Mouse (Mus musculus): Measurements from ENCODE around the gene Mroh2a. TPM values are rescaled to one million over a fixed set of nuclear protein-coding genes. Genes with fewer than 3 reads are reported as not detected.
"Not testable (repeated sequence)": the region's sequence is repeated elsewhere in the genome, so short reads cannot be mapped to it uniquely, and the experiment has no call there.

Gene Mroh2a
- total RNA-seq, 2 experiments from 2014 or later: 0.10 TPM; not detected in 1

- peak in 1 of 2 experiments; percentile 2 for DNase-seq
Measured at GRCm38 (mm10) chr1:88217576-88217975, 9.2 kb upstream of the Mroh2a start.

GRCm38 (mm10) chr1:88218051-88218450 is 8.7 kb upstream of the Mroh2a start:
- intact Hi-C loops (cut with DNase I): no loop called here
- peak in 1 of 2 experiments; percentile 2 for DNase-seq

More at GRCm38 (mm10) chr1:88217576-88217975, 9.2 kb upstream of the Mroh2a start:
- intact Hi-C loops (cut with DNase I): no loop called here

- DNase-seq: peak in 1 of 2 experiments; percentile 0
Measured at GRCm38 (mm10) chr1:88218591-88218990, 8.2 kb upstream of the Mroh2a start.

GRCm38 (mm10) chr1:88219054-88219453 is 7.7 kb upstream of the Mroh2a start:
- intact Hi-C loops (cut with DNase I): no loop called here
- peak; percentile 5 for DNase-seq

More at GRCm38 (mm10) chr1:88218591-88218990, 8.2 kb upstream of the Mroh2a start:
- intact Hi-C loops (cut with DNase I): no loop called here

GRCm38 (mm10) chr1:88220336-88220735 is 6.5 kb upstream of the Mroh2a start:
- DNase-seq: peak; percentile 3 to 11
- intact Hi-C loops (cut with DNase I): no loop called here

- no peak for DNase-seq
- intact Hi-C loops (cut with DNase I): no loop called here
Measured at GRCm38 (mm10) chr1:88222216-88222615, 4.6 kb upstream of the Mroh2a start.

GRCm38 (mm10) chr1:88223011-88223515 is 3.7 kb upstream of the Mroh2a start:
- intact Hi-C loops (cut with DNase I): not testable (repeated sequence)
- peak in 1 of 2 experiments; percentile 2 for DNase-seq

- DNase-seq: peak in 1 of 2 experiments; percentile 7
- intact Hi-C loops (cut with DNase I): no loop called here
Measured at GRCm38 (mm10) chr1:88223591-88223990, 3.2 kb upstream of the Mroh2a start.

- intact Hi-C loops (cut with DNase I): no loop called here
- DNase-seq: peak in 1 of 2 experiments; percentile 8
Measured at GRCm38 (mm10) chr1:88224029-88224776, 2.6 kb upstream of the Mroh2a start.

GRCm38 (mm10) chr1:88225301-88225700 is 1.5 kb upstream of the Mroh2a start:
- intact Hi-C loops (cut with DNase I); DNase-seq: not testable (repeated sequence)

GRCm38 (mm10) chr1:88225741-88226140 is 1.0 kb upstream of the Mroh2a start:
- intact Hi-C loops (cut with DNase I): no loop called here
- DNase-seq: no peak

- intact Hi-C loops (cut with DNase I): no loop called here
- no peak for DNase-seq
Measured at GRCm38 (mm10) chr1:88227482-88227881, 696 bp downstream of the Mroh2a start.

- intact Hi-C loops (cut with DNase I): no loop called here
Measured at GRCm38 (mm10) chr1:88228121-88228520, 1.3 kb downstream of the Mroh2a start.

GRCm38 (mm10) chr1:88229566-88229965 is 2.8 kb downstream of the Mroh2a start:
- intact Hi-C loops (cut with DNase I): no loop called here
- DNase-seq: no peak

More at GRCm38 (mm10) chr1:88228121-88228520, 1.3 kb downstream of the Mroh2a start:
- no peak for DNase-seq

GRCm38 (mm10) chr1:88229986-88230385 is 3.2 kb downstream of the Mroh2a start:
- intact Hi-C loops (cut with DNase I): no loop called here
- no peak for DNase-seq

GRCm38 (mm10) chr1:88230421-88230820 is 3.6 kb downstream of the Mroh2a start:
- no peak for DNase-seq
- intact Hi-C loops (cut with DNase I): no loop called here

GRCm38 (mm10) chr1:88230981-88231802 is 4.4 kb downstream of the Mroh2a start:
- intact Hi-C loops (cut with DNase I): no loop called here
- no peak for DNase-seq

GRCm38 (mm10) chr1:88231803-88232499 is 5.2 kb downstream of the Mroh2a start:
- intact Hi-C loops (cut with DNase I): no loop called here
- no peak for DNase-seq

GRCm38 (mm10) chr1:88232664-88233380 is 6.0 kb downstream of the Mroh2a start:
- no peak for DNase-seq
- intact Hi-C loops (cut with DNase I): no loop called here
